Mouse (Mus musculus) ES-E14 (cell line): ENCODE measurements around the gene Wrap53. TPM values are rescaled to one million over a fixed set of nuclear protein-coding genes. Genes with fewer than 3 reads are reported as not detected.
"Not testable (repeated sequence)": the region's sequence is repeated elsewhere in the genome, so short reads cannot be mapped to it uniquely, and the experiment has no call there.

Source experiments
- DNase-seq: peaks from one replicate; pipeline ENCODE4 v3.0.0-alpha.2; 2013; ENCODE audit warnings: low read depth, low spot score
- H3K27ac ChIP-seq: 2 replicates; pipeline ENCODE4 v1.5.1; 2012; ENCODE audit warnings: low read depth, mild to moderate bottlenecking, low read length, moderate library complexity, mixed read lengths; ENCODE audit not compliant: poor library complexity, insufficient read depth, severe bottlenecking
- H3K36me3 ChIP-seq: 2 replicates; pipeline ENCODE4 v1.6.1; 2012; ENCODE audit warnings: mild to moderate bottlenecking, low read length, moderate library complexity, mixed read lengths; ENCODE audit not compliant: control insufficient read depth, poor library complexity, insufficient read depth, severe bottlenecking
- H3K4me1 ChIP-seq, 2 experiments: fragments of 150-350 bp in 1 of 2; sonication (generic) in 1 of 2; 2 replicates each; pipeline ENCODE4 v1.6.1; 2012; ENCODE audit warnings: low read length in 2 of 2, mild to moderate bottlenecking in 1 of 2, mixed read lengths in 1 of 2; ENCODE audit not compliant: control insufficient read depth in 2 of 2, insufficient read depth in 2 of 2, poor library complexity in 1 of 2
- H3K4me3 ChIP-seq, 2 experiments: fragments of 150-350 bp in 1 of 2; sonication (generic) in 1 of 2; 2 replicates each; pipeline ENCODE4 v1.5.1; 2012; ENCODE audit warnings: low read length in 2 of 2, low read depth in 1 of 2, mild to moderate bottlenecking in 1 of 2, mixed read lengths in 1 of 2; ENCODE audit not compliant: insufficient read depth in 1 of 2, poor library complexity in 1 of 2, severe bottlenecking in 1 of 2
- H3K9ac ChIP-seq: 2 replicates; pipeline ENCODE4 v1.6.1; 2012; ENCODE audit warnings: low read depth, mild to moderate bottlenecking, low read length, mixed read lengths; ENCODE audit not compliant: poor library complexity, insufficient read depth, severe bottlenecking
- H3K9me3 ChIP-seq: fragments of 150-350 bp; sonication (generic); 2 replicates; pipeline ENCODE4 v1.6.1; 2012; ENCODE audit warnings: low read depth, mild to moderate bottlenecking, low read length; ENCODE audit not compliant: control insufficient read depth, insufficient read depth
- CHD2 ChIP-seq: IDR thresholded peaks from 2 replicates; pipeline ENCODE4 v1.6.1; 2014; ENCODE audit warnings: mild to moderate bottlenecking, low read depth, low read length, inconsistent platforms
- HCFC1 ChIP-seq: IDR thresholded peaks from 2 replicates; pipeline ENCODE4 v1.6.1; 2012; ENCODE audit warnings: low read length, inconsistent platforms, borderline replicate concordance; ENCODE audit not compliant: insufficient read depth
- MAFK ChIP-seq: IDR thresholded peaks from 2 replicates; pipeline ENCODE4 v1.6.1; 2014; ENCODE audit warnings: mild to moderate bottlenecking, low read depth, low read length, inconsistent platforms; ENCODE audit not compliant: insufficient read depth
- ZC3H11A ChIP-seq: IDR thresholded peaks from 2 replicates; pipeline ENCODE4 v1.6.1; 2012; ENCODE audit warnings: low read depth, mild to moderate bottlenecking, inconsistent platforms, low read length, borderline replicate concordance
- ZNF384 ChIP-seq: IDR thresholded peaks from 2 replicates; pipeline ENCODE4 v1.6.1; 2012; ENCODE audit warnings: low read depth, low read length, inconsistent platforms
- in situ Hi-C, 2 experiments: fragments of 600-800 bp; cut with MboI; formaldehyde crosslinking; loops; one replicate each; pipeline ENCODE4 v1.15.1; 2025; ENCODE audit warnings: low sequenced_read_pairs in 2 of 2, inconsistent platforms in 1 of 2; ENCODE audit not compliant: unreplicated experiment in 2 of 2
- total RNA-seq: library from RNA; depleted of rRNA; stranded (reverse); fragments of 300-350 nt; gene quantifications from 2 replicates; pipeline ENCODE4 v1.2.3, GENCODE M21; 2012

Gene Wrap53
- total RNA-seq, 1 experiment, result 33.0 TPM

- TF ChIP-seq MAFK, result no peak
- no peak for TF ChIP-seq ZC3H11A
- no peak for TF ChIP-seq HCFC1
- TF ChIP-seq ZNF384, result no peak
- TF ChIP-seq CHD2, result no peak
- DNase-seq, result no peak
- Histone ChIP-seq H3K4me3 (no peak overlapping the region), H3K4me1 (peaks cover 0 to 2% of the 10 kb centered on the region in 2 experiments; a peak in 1 of 4 replicates), H3K9me3 (no peaks in the 10 kb centered on the region), H3K36me3 (no peaks in the 10 kb centered on the region), H3K27ac (no peak overlapping the region), H3K9ac (no peak overlapping the region)
- in situ Hi-C loops, result no loop called here
These were observed 36.7 kb upstream of the Wrap53 start for GRCm38 (mm10) chr11:69616781-69617180.

- DNase-seq, H3K9me3 ChIP-seq, H3K36me3 ChIP-seq, H3K4me1 ChIP-seq, in situ Hi-C loops, H3K27ac ChIP-seq: not testable (repeated sequence)
- Histone ChIP-seq H3K9ac (peak overlapping the region; percentile 35; the same call in 1 of the 2 replicates), H3K4me3 (peak overlapping the region in 1 of 2 experiments; percentile 37; a peak in 2 of 4 replicates)
- TF ChIP-seq ZNF384, result peak; percentile 66; the same call in 1 of the 2 replicates
These were observed 34.2 kb upstream of the Wrap53 start for GRCm38 (mm10) chr11:69614257-69614588.

GRCm38 (mm10) chr11:69613553-69614256, 33.6 kb upstream of the Wrap53 start:
- H3K27ac ChIP-seq, result no peak overlapping the region
- in situ Hi-C loops, result no loop called here
- TF ChIP-seq CHD2, result no peak
- TF ChIP-seq MAFK, result no peak
- peak; percentile 96 for TF ChIP-seq ZNF384
- 0 out of 2 replicates have a peak, but pooled peaks have one; percentile 14 for TF ChIP-seq HCFC1
- TF ChIP-seq ZC3H11A, result peak; percentile 23

GRCm38 (mm10) chr11:69610899-69611298, 30.8 kb upstream of the Wrap53 start:
- peaks cover 0 to 9% of the 10 kb centered on the region in 2 experiments; a peak in 1 of 4 replicates for H3K4me1 ChIP-seq
- in situ Hi-C loops, result no loop called here
- TF ChIP-seq ZC3H11A, result no peak
- no peak for TF ChIP-seq MAFK
- TF ChIP-seq HCFC1, result no peak
- TF ChIP-seq CHD2, result no peak
- TF ChIP-seq ZNF384, result no peak

More at GRCm38 (mm10) chr11:69613553-69614256, 33.6 kb upstream of the Wrap53 start:
- Histone ChIP-seq H3K9ac (peak overlapping the region; percentile 14; the same call in 1 of the 2 replicates), H3K4me1 (peaks cover 0 to 6% of the 10 kb centered on the region in 2 experiments; a peak in 1 of 4 replicates), H3K4me3 (peak overlapping the region; percentile 25 to 50; a peak in 3 of 4 replicates), H3K9me3 (no peaks in the 10 kb centered on the region), H3K36me3 (no peaks in the 10 kb centered on the region)
- DNase-seq, result peak; percentile 68

GRCm38 (mm10) chr11:69609416-69609815, 29.4 kb upstream of the Wrap53 start:
- H3K9ac ChIP-seq, result no peak overlapping the region
- H3K4me3 ChIP-seq, result no peak overlapping the region
- no peaks in the 10 kb centered on the region for H3K9me3 ChIP-seq
- H3K27ac ChIP-seq, result no peak overlapping the region
- no peak for DNase-seq
- TF ChIP-seq HCFC1, result no peak
- TF ChIP-seq CHD2, result no peak
- TF ChIP-seq ZC3H11A, result no peak
- no peak for TF ChIP-seq ZNF384
- no peak for TF ChIP-seq MAFK
- H3K4me1 ChIP-seq, result peaks cover 0 to 9% of the 10 kb centered on the region in 2 experiments; a peak in 1 of 4 replicates
- no peaks in the 10 kb centered on the region for H3K36me3 ChIP-seq
- in situ Hi-C loops, result no loop called here

More at GRCm38 (mm10) chr11:69610899-69611298, 30.8 kb upstream of the Wrap53 start:
- Histone ChIP-seq H3K36me3 (no peaks in the 10 kb centered on the region), H3K9me3 (no peaks in the 10 kb centered on the region), H3K27ac (no peak overlapping the region), H3K4me3 (no peak overlapping the region), H3K9ac (no peak overlapping the region)
- DNase-seq, result no peak
